Mouse (Mus musculus) olfactory bulb, adult 2 months (tissue): ENCODE data around the gene Vmn1r36. TPM values are rescaled to one million over a fixed set of nuclear protein-coding genes. Genes with fewer than 3 reads are reported as not detected.
"Not testable (repeated sequence)": the region's sequence is repeated elsewhere in the genome, so short reads cannot be mapped to it uniquely, and the experiment has no call there.

Experiments
- H3K27ac ChIP-seq: fragments of 200-500 bp; 2 replicates; pipeline ENCODE4 v1.5.1; 2012; ENCODE audit warnings: low read depth, low read length; ENCODE audit not compliant: insufficient read depth
- H3K4me1 ChIP-seq: fragments of 200-500 bp; 2 replicates; pipeline ENCODE4 v1.6.1; 2012; ENCODE audit warnings: low read length; ENCODE audit not compliant: control insufficient read depth, insufficient read depth
- H3K4me3 ChIP-seq: fragments of 200-500 bp; 2 replicates; pipeline ENCODE4 v1.5.1; 2012; ENCODE audit warnings: mild to moderate bottlenecking, low read depth, low read length, moderate library complexity; ENCODE audit not compliant: insufficient read depth
- CTCF ChIP-seq: fragments of 200-500 bp; IDR thresholded peaks from 2 replicates; pipeline ENCODE4 v1.5.1; 2012; ENCODE audit warnings: low read depth, mild to moderate bottlenecking, low read length, moderate library complexity; ENCODE audit not compliant: insufficient read depth
- POLR2A ChIP-seq: fragments of 200-500 bp; IDR thresholded peaks from 2 replicates; pipeline ENCODE4 v1.6.1; 2012; ENCODE audit warnings: mild to moderate bottlenecking, low read depth, low read length, moderate library complexity; ENCODE audit not compliant: insufficient read depth
- whole genome bisulfite sequencing: fragments of 180-500 bp; shearing (Covaris S2); methylation state at CpG from one replicate; pipeline ENCODE4 v1.1.7; 2018; 5-methylcytosine and 5-hydroxymethylcytosine counted together
- polyA plus RNA-seq: library from polyadenylated mRNA; stranded (reverse); fragments of >200 nt; gene quantifications from 2 replicates; pipeline ENCODE4 v1.2.4, GENCODE M21; 2012; ENCODE audit warnings: low replicate concordance; ENCODE audit not compliant: missing spikeins, insufficient read depth, insufficient read length

Gene Vmn1r36
- not detected in 2 replicates for polyA plus RNA-seq

GRCm38 (mm10) chr6:66719068-66719467 is at the start of gene Vmn1r36:
Gene Vmn1r36 (minus strand): TSS chr6:66719168.
- H3K4me1 ChIP-seq, H3K27ac ChIP-seq, H3K4me3 ChIP-seq: not testable (repeated sequence)
- 55% methylated on average over 2 of the region's 2 CpGs for WGBS

- not testable (repeated sequence) for H3K4me1 ChIP-seq, H3K4me3 ChIP-seq, H3K27ac ChIP-seq
Observed at GRCm38 (mm10) chr6:66729082-66729481, 10.1 kb upstream of the Vmn1r36 start, which contains the start of gene Vmn1r37. Gene Vmn1r37 (plus strand): TSS chr6:66729382.

GRCm38 (mm10) chr6:66713854-66714253 is 5.1 kb downstream of the Vmn1r36 start:
- H3K4me1 ChIP-seq = no peaks in the 10 kb centered on the region
- no peak overlapping the region for H3K4me3 ChIP-seq
- 78% methylated on average over 3 of the region's 3 CpGs for WGBS
- no peak overlapping the region for H3K27ac ChIP-seq
- no peak for TF ChIP-seq CTCF

DNA sequence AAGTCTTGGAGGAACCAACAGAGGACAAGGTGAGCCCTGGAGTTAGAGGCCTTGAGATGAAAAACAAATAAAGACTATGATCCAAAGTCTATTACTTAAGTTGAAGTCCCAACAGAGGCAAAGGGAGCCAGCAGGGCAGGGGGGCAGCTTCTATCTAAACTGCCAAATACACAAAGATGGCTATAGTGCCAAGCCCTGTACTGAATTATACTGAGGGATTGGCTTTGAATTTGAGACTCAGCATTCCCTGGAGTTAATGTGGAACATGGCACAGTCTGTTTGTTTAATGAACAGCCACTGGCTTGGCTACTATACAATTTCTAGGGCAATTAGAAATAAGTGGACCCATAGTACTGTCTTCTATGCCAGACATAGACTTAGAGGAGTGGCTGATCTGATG is 10.1 kb downstream of the Vmn1r36 start:
- H3K27ac ChIP-seq = no peak overlapping the region
- H3K4me3 ChIP-seq = no peak overlapping the region
- no peaks in the 10 kb centered on the region for H3K4me1 ChIP-seq
- TF ChIP-seq POLR2A (no peak), CTCF (no peak)

DNA sequence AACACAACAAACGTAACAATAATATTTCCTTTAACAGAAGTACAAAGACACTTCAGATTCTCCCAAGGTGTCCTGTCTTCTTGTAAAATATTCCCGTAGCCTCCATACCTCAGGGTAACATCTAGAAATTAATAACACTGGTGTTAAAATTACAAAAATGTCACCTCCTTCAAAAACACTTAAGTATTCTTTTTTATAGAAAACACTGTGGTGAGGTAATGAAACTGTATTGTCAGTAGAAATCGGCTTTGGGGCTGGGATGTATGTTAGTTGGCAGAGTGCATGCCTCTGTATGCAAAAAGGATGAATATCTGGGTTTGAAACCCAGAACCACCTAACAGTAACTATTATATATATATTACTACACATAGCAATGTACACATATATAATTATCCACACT is 33.2 kb downstream of the Vmn1r36 start, which contains the start of gene Vmn1r35:
Gene Vmn1r35 (minus strand): TSS at position 101 of the 400 bp plus-strand sequence.
- TF ChIP-seq POLR2A (no peak), CTCF (no peak)
- no peak within 1 kb of the TSS for H3K27ac ChIP-seq
- no peak within 1 kb of the TSS for H3K4me3 ChIP-seq
- 88% methylated on average over 3 of the region's 3 CpGs for WGBS
- no peaks in the 10 kb centered on the region for H3K4me1 ChIP-seq

Other genes starting within 250 kb of the Vmn1r36 start
- not detected in 2 replicates for gene Mad2l1, start 183.8 kb downstream of the Vmn1r36 start, polyA plus RNA-seq
- gene Vmn1r32, start 159.1 kb downstream of the Vmn1r36 start, polyA plus RNA-seq = not detected in 2 replicates
- gene Vmn1r33, start 100.9 kb downstream of the Vmn1r36 start, polyA plus RNA-seq = not detected in 2 replicates
- gene Vmn1r34, start 75.3 kb downstream of the Vmn1r36 start, polyA plus RNA-seq = not detected in 2 replicates
- gene Vmn1r35, start 33.3 kb downstream of the Vmn1r36 start, polyA plus RNA-seq = not detected in 2 replicates
- not detected in 2 replicates for gene Vmn1r37, start 10.2 kb upstream of the Vmn1r36 start, polyA plus RNA-seq
- gene Vmn1r38, start 63.5 kb upstream of the Vmn1r36 start, polyA plus RNA-seq = not detected in 2 replicates
- not detected in 2 replicates for gene Vmn1r39, start 91.4 kb upstream of the Vmn1r36 start, polyA plus RNA-seq
- gene Gng12, start 177.2 kb upstream of the Vmn1r36 start, polyA plus RNA-seq = not detected in 2 replicates